Mouse (Mus musculus) heart, adult 11 months (tissue): Measurements from ENCODE around the gene Olfr1220.

Source experiments
- DNase-seq: peaks from one replicate; pipeline ENCODE4 v3.0.0; 2022

The Olfr1220 gene

GRCm38 (mm10) chr2:89106735-89107134, at the start of gene Olfr1220:
Gene Olfr1220, minus strand, starts transcription at chr2:89106835.
- DNase-seq = no peak

- DNase-seq = no peak
These were observed 44.8 kb upstream of the Olfr1220 start, which contains the start of gene Olfr1223 for GRCm38 (mm10) chr2:89151460-89151859. Gene Olfr1223, minus strand, starts transcription at chr2:89151560.

- DNase-seq = no peak
These were observed 26.3 kb upstream of the Olfr1220 start, which contains the start of gene Olfr1222 for GRCm38 (mm10) chr2:89132954-89133353. Gene Olfr1222, minus strand, starts transcription at chr2:89133054.

GRCm38 (mm10) chr2:89117183-89117582, 10.5 kb upstream of the Olfr1220 start, which contains the start of gene Olfr1221:
Gene Olfr1221, minus strand, starts transcription at chr2:89117283.
- DNase-seq = no peak

GRCm38 (mm10) chr2:89105651-89106050, 984 bp downstream of the Olfr1220 start:
- DNase-seq = no peak

GRCm38 (mm10) chr2:89093848-89094247, 12.8 kb downstream of the Olfr1220 start:
- DNase-seq = no peak

- no peak for DNase-seq
These were observed 23.2 kb downstream of the Olfr1220 start, which contains the start of gene Olfr1219 for GRCm38 (mm10) chr2:89083413-89083812. Gene Olfr1219, minus strand, starts transcription at chr2:89083513.

GRCm38 (mm10) chr2:89081487-89081886, 25.1 kb downstream of the Olfr1220 start:
- DNase-seq = no peak

- no peak for DNase-seq
These were observed 45.5 kb downstream of the Olfr1220 start, which contains the start of gene Olfr1218 for GRCm38 (mm10) chr2:89061087-89061486. Gene Olfr1218, minus strand, starts transcription at chr2:89061187.
